Mouse (Mus musculus) neural tube, embryonic 15.5 days (tissue): ENCODE results near the gene Pola1. TPM values are rescaled to one million over a fixed set of nuclear protein-coding genes. Genes with fewer than 3 reads are reported as not detected.
A peak's percentile ranks its signal among the peaks of the same experiment; 100 is the strongest.

Experiments used
- ATAC-seq: fragments of 200-750 bp; cut with Nextera tagmentation; 2 replicates; pipeline ENCODE4 v1.8.0; 2017; ENCODE audit warnings: mild to moderate bottlenecking, moderate TSS enrichment, moderate library complexity; ENCODE audit not compliant: low FRiP score
- H3K27ac ChIP-seq: fragments of 300-500 bp; sonication (generic); replicated peaks from 2 replicates; pipeline ENCODE4 v1.5.1; 2015; ENCODE audit warnings: mild to moderate bottlenecking, inconsistent platforms
- H3K27me3 ChIP-seq: fragments of 300-500 bp; sonication (generic); replicated peaks from 2 replicates; pipeline ENCODE4 v1.6.1; 2015; ENCODE audit warnings: inconsistent platforms
- H3K36me3 ChIP-seq: fragments of 300-500 bp; sonication (generic); 2 replicates; pipeline ENCODE4 v1.6.1; 2015; ENCODE audit warnings: inconsistent platforms
- H3K4me1 ChIP-seq: fragments of 300-500 bp; sonication (generic); 2 replicates; pipeline ENCODE4 v1.6.1; 2015; ENCODE audit warnings: inconsistent platforms
- H3K4me2 ChIP-seq: fragments of 300-500 bp; sonication (generic); 2 replicates; pipeline ENCODE4 v1.6.1; 2015; ENCODE audit warnings: inconsistent platforms, mild to moderate bottlenecking, moderate library complexity
- H3K4me3 ChIP-seq: fragments of 300-500 bp; sonication (generic); replicated peaks from 2 replicates; pipeline ENCODE4 v1.5.1; 2015; ENCODE audit warnings: mild to moderate bottlenecking, inconsistent platforms
- H3K9ac ChIP-seq: fragments of 300-500 bp; sonication (generic); replicated peaks from 2 replicates; pipeline ENCODE4 v1.6.1; 2015; ENCODE audit warnings: mild to moderate bottlenecking, inconsistent platforms
- H3K9me3 ChIP-seq: fragments of 300-500 bp; sonication (generic); replicated peaks from 2 replicates; pipeline ENCODE4 v1.6.1; 2016; ENCODE audit warnings: inconsistent platforms
- WGBS: fragments of 180-500 bp; shearing (Covaris S2); methylation state at CpG from one replicate; pipeline ENCODE4 v1.1.7; 2015; ENCODE audit warnings: mixed read lengths; 5-methylcytosine and 5-hydroxymethylcytosine counted together
- polyA plus RNA-seq: library from polyadenylated mRNA; unstranded; fragments of >200 nt; fragmentation: Nextera tagmentation; extraction: Ambion mirVana; gene quantifications from 2 replicates; pipeline ENCODE4 v1.2.1, GENCODE M21; 2015

Pola1 gene
- polyA plus RNA-seq: 4.8 and 9.1 TPM in 2 replicates

- Histone ChIP-seq H3K9me3 (no peaks in the 10 kb centered on the region), H3K27ac (peak within 1 kb of the TSS; percentile 68), H3K4me2 (peak within 1 kb of the TSS; percentile 63), H3K4me3 (peak within 1 kb of the TSS; percentile 53), H3K9ac (peak within 1 kb of the TSS; percentile 45), H3K27me3 (no peaks in the 10 kb centered on the region), H3K36me3 (no peaks in the 10 kb centered on the region), H3K4me1 (0 out of 2 replicates have a peak, but pooled peaks cover 3% of the 10 kb centered on the region)
- peak; percentile 100 for ATAC-seq
- 21% methylated on average over 53 of the region's 53 CpGs for WGBS
Measured at GRCm38 (mm10) chrX:93631657-93632449, at the start of gene Pola1. Pola1 (minus strand) TSS chrX:93632155.

- 68% methylated on average over 2 of the region's 2 CpGs for WGBS
- no peak for ATAC-seq
- no peaks in the 10 kb centered on the region for H3K9me3 ChIP-seq
- no peaks in the 10 kb centered on the region for H3K27me3 ChIP-seq
- H3K27ac ChIP-seq: peak overlapping the region; percentile 87
- no peaks in the 10 kb centered on the region for H3K36me3 ChIP-seq
- H3K4me3 ChIP-seq: peak overlapping the region; percentile 43
- peak overlapping the region; percentile 49; the same call in 1 of the 2 replicates for H3K9ac ChIP-seq
- H3K4me2 ChIP-seq: peak overlapping the region; percentile 58
- no peaks in the 10 kb centered on the region for H3K4me1 ChIP-seq
Measured at GRCm38 (mm10) chrX:93676228-93676627, 44.3 kb upstream of the Pola1 start.

- no peaks in the 10 kb centered on the region for H3K4me1 ChIP-seq
- H3K27me3 ChIP-seq: no peaks in the 10 kb centered on the region
- WGBS: 18% methylated on average over 19 of the region's 19 CpGs
- H3K4me2 ChIP-seq: peak overlapping the region; percentile 58
- H3K36me3 ChIP-seq: no peaks in the 10 kb centered on the region
- H3K9ac ChIP-seq: peak overlapping the region; percentile 49
- peak; percentile 99 for ATAC-seq
- H3K9me3 ChIP-seq: no peaks in the 10 kb centered on the region
- H3K27ac ChIP-seq: peak overlapping the region; percentile 87
- H3K4me3 ChIP-seq: peak overlapping the region; percentile 43
Measured at GRCm38 (mm10) chrX:93674836-93675795, 43.2 kb upstream of the Pola1 start.

GRCm38 (mm10) chrX:93674432-93674831, 42.5 kb upstream of the Pola1 start:
- no peak overlapping the region for H3K9ac ChIP-seq
- 33% methylated on average over 3 of the region's 3 CpGs for WGBS
- H3K4me3 ChIP-seq: peak overlapping the region; percentile 43

GRCm38 (mm10) chrX:93664787-93665186, 32.8 kb upstream of the Pola1 start:
- Histone ChIP-seq H3K36me3 (no peaks in the 10 kb centered on the region), H3K9ac (no peak overlapping the region), H3K27ac (no peak overlapping the region), H3K4me2 (no peak overlapping the region), H3K27me3 (no peaks in the 10 kb centered on the region), H3K4me1 (no peaks in the 10 kb centered on the region), H3K9me3 (no peaks in the 10 kb centered on the region), H3K4me3 (no peak overlapping the region)
- 74% methylated on average over 4 of the region's 4 CpGs for WGBS
- ATAC-seq: no peak

More at GRCm38 (mm10) chrX:93674432-93674831, 42.5 kb upstream of the Pola1 start:
- H3K27ac ChIP-seq: peak overlapping the region; percentile 87
- H3K27me3 ChIP-seq: no peaks in the 10 kb centered on the region
- no peaks in the 10 kb centered on the region for H3K9me3 ChIP-seq
- H3K4me2 ChIP-seq: peak overlapping the region; percentile 58
- peak; percentile 27 for ATAC-seq
- no peaks in the 10 kb centered on the region for H3K4me1 ChIP-seq
- no peaks in the 10 kb centered on the region for H3K36me3 ChIP-seq

- Histone ChIP-seq H3K9ac (no peak overlapping the region), H3K27me3 (no peaks in the 10 kb centered on the region), H3K27ac (no peak overlapping the region), H3K36me3 (no peaks in the 10 kb centered on the region), H3K4me1 (no peaks in the 10 kb centered on the region), H3K4me3 (no peak overlapping the region), H3K4me2 (no peak overlapping the region), H3K9me3 (no peaks in the 10 kb centered on the region)
- WGBS: 92% methylated on average over 5 of the region's 5 CpGs
- ATAC-seq: no peak
Measured at GRCm38 (mm10) chrX:93663919-93664586, 32.1 kb upstream of the Pola1 start.

- H3K4me1 ChIP-seq: no peaks in the 10 kb centered on the region
- 88% methylated on average over 5 of the region's 5 CpGs for WGBS
- H3K4me3 ChIP-seq: no peak overlapping the region
- H3K9me3 ChIP-seq: no peaks in the 10 kb centered on the region
- H3K27me3 ChIP-seq: no peaks in the 10 kb centered on the region
- ATAC-seq: no peak
- H3K36me3 ChIP-seq: no peaks in the 10 kb centered on the region
- H3K27ac ChIP-seq: no peak overlapping the region
- no peak overlapping the region for H3K4me2 ChIP-seq
- no peak overlapping the region for H3K9ac ChIP-seq
Measured at GRCm38 (mm10) chrX:93655153-93655552, 23.2 kb upstream of the Pola1 start.

GRCm38 (mm10) chrX:93654218-93655002, 22.5 kb upstream of the Pola1 start, which contains the start of gene Pcyt1b:
Pcyt1b (plus strand) TSS chrX:93654863.
- Histone ChIP-seq H3K27ac (no peak within 1 kb of the TSS), H3K9ac (no peak within 1 kb of the TSS), H3K9me3 (no peaks in the 10 kb centered on the region), H3K4me3 (no peak within 1 kb of the TSS), H3K27me3 (no peaks in the 10 kb centered on the region), H3K36me3 (no peaks in the 10 kb centered on the region), H3K4me2 (no peak within 1 kb of the TSS), H3K4me1 (no peaks in the 10 kb centered on the region)
- no peak for ATAC-seq
- 27% methylated on average over 3 of the region's 3 CpGs for WGBS

- Histone ChIP-seq H3K36me3 (no peaks in the 10 kb centered on the region), H3K27me3 (no peaks in the 10 kb centered on the region), H3K4me1 (no peaks in the 10 kb centered on the region), H3K4me2 (no peak overlapping the region), H3K27ac (no peak overlapping the region), H3K9me3 (no peaks in the 10 kb centered on the region), H3K9ac (no peak overlapping the region), H3K4me3 (no peak overlapping the region)
- ATAC-seq: no peak
- WGBS: 93% methylated on average over 2 of the region's 2 CpGs
Measured at GRCm38 (mm10) chrX:93650738-93651137, 18.8 kb upstream of the Pola1 start.

- no peaks in the 10 kb centered on the region for H3K27me3 ChIP-seq
Measured at GRCm38 (mm10) chrX:93644022-93644421, 12.1 kb upstream of the Pola1 start.

More at GRCm38 (mm10) chrX:93644022-93644421, 12.1 kb upstream of the Pola1 start:
- Histone ChIP-seq H3K4me3 (no peak overlapping the region), H3K36me3 (no peaks in the 10 kb centered on the region), H3K4me2 (no peak overlapping the region), H3K27ac (no peak overlapping the region), H3K9ac (no peak overlapping the region), H3K4me1 (no peaks in the 10 kb centered on the region), H3K9me3 (no peaks in the 10 kb centered on the region)
- no peak for ATAC-seq
